ENCODE assay signal across 8 mouse cellular contexts in the genomic region with DNA sequence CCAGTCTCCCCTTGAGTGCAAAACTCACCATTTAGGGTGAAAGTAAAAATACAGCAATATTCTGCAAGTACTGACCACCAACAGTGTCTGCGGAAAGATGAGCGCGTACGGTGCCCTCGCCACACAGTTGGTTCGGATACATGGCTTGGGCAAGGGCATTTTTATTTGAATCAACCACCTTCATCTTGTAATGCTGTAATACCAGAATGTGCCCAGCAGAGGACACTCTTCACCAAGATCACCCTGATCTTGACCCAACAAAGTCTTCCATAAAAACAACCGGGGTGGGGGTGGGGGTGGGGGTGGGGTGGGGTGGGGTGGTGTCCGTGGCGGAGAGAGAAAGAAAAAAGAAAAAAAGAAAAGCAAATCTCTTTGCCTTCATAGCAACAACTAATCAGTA.
DNase-seq lines count a peak whose midpoint lies in the region; ATAC-seq and TF ChIP-seq lines count a peak whose summit lies in the region.

No protein-coding gene starts in this region.

- H3K4me1 ChIP-seq in heart, postnatal 0 days (ENCODE audit: control insufficient read depth, insufficient read depth): no peaks in the 10 kb centered on the region
- no peaks in the 10 kb centered on the region for H3K4me1 ChIP-seq in heart, embryonic 11.5 days (ENCODE audit: control insufficient read depth, insufficient read depth, low read length)

- no peak for TF ChIP-seq EP300 in heart, postnatal 0 days (IDR thresholded peaks at IDR 0.05; ENCODE audit: low read depth)

- no peak overlapping the region for H3K4me2 ChIP-seq in heart, postnatal 0 days (ENCODE audit: low read depth, low read length)
- no peak overlapping the region for H3K4me2 ChIP-seq in heart, embryonic 11.5 days

- H3K27ac ChIP-seq in heart, postnatal 0 days (ENCODE audit: low read depth): no peak overlapping the region
- no peak overlapping the region for H3K27ac ChIP-seq in heart, embryonic 11.5 days (ENCODE audit: low read depth, low read length)

- no peak overlapping the region for H3K4me3 ChIP-seq in heart, postnatal 0 days (ENCODE audit: low read depth, low read length)
- no peak overlapping the region for H3K4me3 ChIP-seq in heart, embryonic 11.5 days (ENCODE audit: low read depth, low read length)

- DNase-seq in heart, postnatal 0 days (ENCODE audit: low spot score): peak; percentile 35
- peak; percentile 29 for DNase-seq in urinary bladder, postnatal 14 days (ENCODE audit: low spot score)
- no peak for DNase-seq in urinary bladder, postnatal 10 days (ENCODE audit: low spot score)
- DNase-seq in cerebellum, adult 9-11 months: peak; percentile 27
- DNase-seq in kidney, postnatal 4 days: peak; percentile 17 to 22
- no peak for DNase-seq in spleen, postnatal 10 days (ENCODE audit: low spot score in 2 of 2)
- no peak for DNase-seq in ovary, postnatal 36 days (ENCODE audit: low spot score)

- no peaks in the 10 kb centered on the region for H3K27me3 ChIP-seq in heart, postnatal 0 days (ENCODE audit: control insufficient read depth, insufficient read depth, low read length)
- no peaks in the 10 kb centered on the region for H3K27me3 ChIP-seq in heart, embryonic 11.5 days (ENCODE audit: control insufficient read depth, insufficient read depth, low read length)

- no peaks in the 10 kb centered on the region for H3K9me3 ChIP-seq in heart, postnatal 0 days (replicated peaks; ENCODE audit: control insufficient read depth, low read length)
- no peaks in the 10 kb centered on the region for H3K9me3 ChIP-seq in heart, embryonic 11.5 days (replicated peaks; ENCODE audit: control insufficient read depth, low read length)

- ATAC-seq in heart, postnatal 0 days (ENCODE audit: insufficient read depth, low read depth): no peak
- ATAC-seq in heart, embryonic 11.5 days (replicated peaks; ENCODE audit: insufficient number of reproducible peaks, low FRiP score, low TSS enrichment): no peak

- no peak overlapping the region for H3K9ac ChIP-seq in heart, postnatal 0 days (replicated peaks; ENCODE audit: low read depth, low read length)
- no peak overlapping the region for H3K9ac ChIP-seq in heart, embryonic 11.5 days (ENCODE audit: low read depth, low read length)

- TF ChIP-seq CTCF in heart, postnatal 0 days (IDR thresholded peaks at IDR 0.05; ENCODE audit: low read depth): peak; percentile 66

- WGBS in heart, postnatal 0 days: 60% methylated on average over 9 of the region's 9 CpGs
- 55% methylated on average over 9 of the region's 9 CpGs for WGBS in heart, embryonic 11.5 days (ENCODE audit: insufficient replicate concordance)

- no peaks in the 10 kb centered on the region for H3K36me3 ChIP-seq in heart, postnatal 0 days (replicated peaks; ENCODE audit: control insufficient read depth, insufficient read depth, low read length)
- H3K36me3 ChIP-seq in heart, embryonic 11.5 days (ENCODE audit: control insufficient read depth, insufficient read depth, low read length): no peaks in the 10 kb centered on the region

Comparison
In these comparisons a context has a peak if more than half of its experiments do, and no peak if none do; other contexts are left out.
1. DNase-seq: peak in heart, postnatal 0 days (single experiment), urinary bladder, postnatal 14 days (single experiment), cerebellum, adult 9-11 months (single experiment) and kidney, postnatal 4 days (2 of 2); none in urinary bladder, postnatal 10 days (single experiment), spleen, postnatal 10 days (0 of 2) and ovary, postnatal 36 days (single experiment).